Mouse (Mus musculus): ENCODE data around the gene Hid1. TPM values are rescaled to one million over a fixed set of nuclear protein-coding genes. Genes with fewer than 3 reads are reported as not detected.

Hid1 gene
- total RNA-seq, 2 experiments from 2014 or later: 98.7 to 101 TPM

- DNase-seq (ENCODE audit: low spot score in 2 of 2): no peak
- intact Hi-C loops (cut with DNase I): no loop called here
These were observed 64.4 kb downstream of the Hid1 start for GRCm38 (mm10) chr11:115303167-115303566.

- intact Hi-C loops (cut with DNase I): no loop called here
- DNase-seq (ENCODE audit: low spot score in 2 of 2): no peak
These were observed 66.2 kb downstream of the Hid1 start for GRCm38 (mm10) chr11:115301351-115301750.

GRCm38 (mm10) chr11:115300745-115301144, 66.8 kb downstream of the Hid1 start:
- intact Hi-C loops (cut with DNase I): no loop called here
- DNase-seq (ENCODE audit: low spot score in 2 of 2): no peak

- DNase-seq (ENCODE audit: low spot score in 2 of 2): no peak
- intact Hi-C loops (cut with DNase I): no loop called here
These were observed 69.4 kb downstream of the Hid1 start for GRCm38 (mm10) chr11:115298160-115298559.

Other genes with a start within 250 kb of the Hid1 start
- gene Cd300lf, start 233.8 kb downstream of the Hid1 start, total RNA-seq (2021): under 1 TPM; 0.59 to 0.62 TPM
- 10 to 100 TPM; 76.2 to 83.0 TPM for gene Slc9a3r1, start 204.4 kb downstream of the Hid1 start, total RNA-seq (2021)
- 10 to 100 TPM; 15.1 to 18.7 TPM for gene Tmem104, start 180.3 kb downstream of the Hid1 start, total RNA-seq (2021)
- 10 to 100 TPM; 16.1 to 16.3 TPM for gene Nat9, start 179.9 kb downstream of the Hid1 start, total RNA-seq (2021)
- 10 to 100 TPM; 39.9 TPM for gene Grin2c, start 100.5 kb downstream of the Hid1 start, total RNA-seq (2021)
- 10 to 100 TPM; 19.6 to 20.8 TPM for gene Fdxr, start 90.7 kb downstream of the Hid1 start, total RNA-seq (2021)
- gene Fads6, start 70.1 kb downstream of the Hid1 start, total RNA-seq (2021): 1 to 10 TPM; 7.2 to 7.5 TPM
- under 1 TPM in 1 of 2 experiments, not detected in 1; 0.38 TPM for gene Otop2, start 60.6 kb downstream of the Hid1 start, total RNA-seq (2021)
- under 1 TPM; 0.33 to 0.44 TPM for gene Ush1g, start 45.7 kb downstream of the Hid1 start, total RNA-seq (2021)
- not detected for gene Otop3, start 33.0 kb downstream of the Hid1 start, total RNA-seq (2021)
- gene Cdr2l, start 14.2 kb upstream of the Hid1 start, total RNA-seq (2021): 10 to 100 TPM; 15.4 to 17.0 TPM
- 100 to 1,000 TPM; 101 to 112 TPM for gene Mrpl58, start 36.0 kb upstream of the Hid1 start, total RNA-seq (2021)
- gene Atp5h, start 52.2 kb upstream of the Hid1 start, total RNA-seq (2021): 100 to 1,000 TPM; 423 to 448 TPM
- gene Kctd2, start 52.4 kb upstream of the Hid1 start, total RNA-seq (2021): 10 to 100 TPM; 65.5 to 66.2 TPM
- not detected for gene Trim80, start 72.8 kb upstream of the Hid1 start, total RNA-seq (2021)
- under 1 TPM in 1 of 2 experiments, not detected in 1; 0.15 TPM for gene Slc16a5, start 94.7 kb upstream of the Hid1 start, total RNA-seq (2021)
- 10 to 100 TPM in 1 of 2 experiments, 1 to 10 TPM in 1; 9.7 to 10.1 TPM for gene Armc7, start 107.9 kb upstream of the Hid1 start, total RNA-seq (2021)
- gene Nt5c, start 124.1 kb upstream of the Hid1 start, total RNA-seq (2021): 10 to 100 TPM; 75.9 TPM
- 100 to 1,000 TPM; 206 TPM for gene Jpt1, start 146.6 kb upstream of the Hid1 start, total RNA-seq (2021)
- 100 to 1,000 TPM; 338 to 354 TPM for gene Sumo2, start 168.5 kb upstream of the Hid1 start, total RNA-seq (2021)
- gene Nup85, start 196.7 kb upstream of the Hid1 start, total RNA-seq (2021): 10 to 100 TPM; 39.6 to 47.4 TPM
- gene Mrps7, start 236.2 kb upstream of the Hid1 start, total RNA-seq (2021): 10 to 100 TPM; 47.4 to 49.8 TPM
- 10 to 100 TPM; 68.3 to 75.5 TPM for gene Gga3, start 236.3 kb upstream of the Hid1 start, total RNA-seq (2021)
- 10 to 100 TPM; 14.8 to 17.4 TPM for gene Mif4gd, start 245.2 kb upstream of the Hid1 start, total RNA-seq (2021)